Mouse (Mus musculus): Measurements from ENCODE around the gene Zgrf1. TPM values are rescaled to one million over a fixed set of nuclear protein-coding genes. Genes with fewer than 3 reads are reported as not detected.
A peak's percentile ranks its signal among the peaks of the same experiment; 100 is the strongest.

Zgrf1 gene
- polyA plus RNA-seq, 1 experiment from 2014 or later = 20.0 TPM

GRCm38 (mm10) chr3:127572557-127572956, 19.3 kb downstream of the Zgrf1 start:
- H3K9ac ChIP-seq = no peak overlapping the region
- no peaks in the 10 kb centered on the region for H3K27me3 ChIP-seq
- WGBS = 59% methylated on average over 4 of the region's 4 CpGs

GRCm38 (mm10) chr3:127597136-127597535, 43.8 kb downstream of the Zgrf1 start:
- H3K36me3 ChIP-seq (replicated peaks) = peaks cover 31% of the 10 kb centered on the region
- WGBS = 82% methylated on average over 1 of the region's 1 CpGs
- H3K4me1 ChIP-seq = no peaks in the 10 kb centered on the region
- H3K27me3 ChIP-seq = no peaks in the 10 kb centered on the region
- no peak overlapping the region for H3K4me3 ChIP-seq (replicated peaks)
- H3K9me3 ChIP-seq = no peaks in the 10 kb centered on the region
- no peak overlapping the region for H3K27ac ChIP-seq
- no peak overlapping the region for H3K4me2 ChIP-seq
- ATAC-seq (ENCODE audit: low FRiP score) = no peak
- H3K9ac ChIP-seq = no peak overlapping the region

More at GRCm38 (mm10) chr3:127572557-127572956, 19.3 kb downstream of the Zgrf1 start:
- ATAC-seq (ENCODE audit: low FRiP score) = peak; percentile 71; the same call in 1 of the 2 replicates
- Histone ChIP-seq H3K36me3 (replicated peaks) (peaks cover 44% of the 10 kb centered on the region), H3K4me1 (no peaks in the 10 kb centered on the region), H3K9me3 (no peaks in the 10 kb centered on the region), H3K27ac (no peak overlapping the region), H3K4me2 (no peak overlapping the region), H3K4me3 (replicated peaks) (no peak overlapping the region)

- Histone ChIP-seq H3K4me3 (replicated peaks) (no peak overlapping the region), H3K36me3 (replicated peaks) (peaks cover 54% of the 10 kb centered on the region), H3K4me1 (no peaks in the 10 kb centered on the region), H3K9me3 (no peaks in the 10 kb centered on the region), H3K27ac (no peak overlapping the region), H3K9ac (no peak overlapping the region), H3K27me3 (no peaks in the 10 kb centered on the region), H3K4me2 (no peak overlapping the region)
- no peak for ATAC-seq (ENCODE audit: low FRiP score)
- WGBS = 97% methylated on average over 2 of the region's 2 CpGs
Observed at GRCm38 (mm10) chr3:127608109-127608508, 54.8 kb downstream of the Zgrf1 start.

- Histone ChIP-seq H3K4me2 (peak overlapping the region; percentile 46), H3K4me1 (peaks cover 41% of the 10 kb centered on the region), H3K9ac (no peak overlapping the region), H3K27me3 (peaks cover 67% of the 10 kb centered on the region), H3K9me3 (no peaks in the 10 kb centered on the region), H3K27ac (peak overlapping the region; percentile 84), H3K36me3 (replicated peaks) (no peaks in the 10 kb centered on the region), H3K4me3 (replicated peaks) (peak overlapping the region; percentile 31)
- ATAC-seq (ENCODE audit: low FRiP score) = peak; percentile 92
- under 1% methylated on average over 36 of the region's 36 CpGs for WGBS
Observed at GRCm38 (mm10) chr3:127625296-127625695, 72.0 kb downstream of the Zgrf1 start.

GRCm38 (mm10) chr3:127625701-127626399, 72.6 kb downstream of the Zgrf1 start:
- Histone ChIP-seq H3K4me2 (peak overlapping the region; percentile 46), H3K9ac (no peak overlapping the region), H3K36me3 (replicated peaks) (no peaks in the 10 kb centered on the region), H3K9me3 (no peaks in the 10 kb centered on the region), H3K4me1 (peaks cover 45% of the 10 kb centered on the region), H3K27ac (peak overlapping the region; percentile 84), H3K27me3 (peaks cover 69% of the 10 kb centered on the region), H3K4me3 (replicated peaks) (peak overlapping the region; percentile 31)
- peak; percentile 73 for ATAC-seq (ENCODE audit: low FRiP score)
- under 1% methylated on average over 28 of the region's 28 CpGs for WGBS

- no peak for ATAC-seq (ENCODE audit: low FRiP score)
- no peak overlapping the region; the same call in 1 of the 2 replicates for H3K4me2 ChIP-seq
- peaks cover 74% of the 10 kb centered on the region for H3K27me3 ChIP-seq
- peaks cover 51% of the 10 kb centered on the region for H3K4me1 ChIP-seq
- WGBS = 5% methylated on average over 3 of the region's 3 CpGs
- no peak overlapping the region for H3K4me3 ChIP-seq (replicated peaks)
- H3K27ac ChIP-seq = peak overlapping the region; percentile 84
- H3K36me3 ChIP-seq (replicated peaks) = no peaks in the 10 kb centered on the region
- no peaks in the 10 kb centered on the region for H3K9me3 ChIP-seq
- H3K9ac ChIP-seq = no peak overlapping the region
Observed at GRCm38 (mm10) chr3:127626524-127626923, 73.2 kb downstream of the Zgrf1 start.

- peak overlapping the region; percentile 40 for H3K9ac ChIP-seq
- H3K4me2 ChIP-seq = peak overlapping the region; percentile 44
- peak overlapping the region; percentile 84 for H3K27ac ChIP-seq
- ATAC-seq (ENCODE audit: low FRiP score) = no peak
- under 1% methylated on average over 28 of the region's 28 CpGs for WGBS
- H3K4me1 ChIP-seq = peaks cover 59% of the 10 kb centered on the region
- H3K36me3 ChIP-seq (replicated peaks) = no peaks in the 10 kb centered on the region
- peak overlapping the region; percentile 23 for H3K4me3 ChIP-seq (replicated peaks)
- H3K27me3 ChIP-seq = peaks cover 83% of the 10 kb centered on the region
- H3K9me3 ChIP-seq = no peaks in the 10 kb centered on the region
Observed at GRCm38 (mm10) chr3:127627151-127627955, 74.1 kb downstream of the Zgrf1 start.

GRCm38 (mm10) chr3:127627956-127628310, 74.6 kb downstream of the Zgrf1 start:
- Histone ChIP-seq H3K4me1 (peaks cover 64% of the 10 kb centered on the region), H3K9me3 (no peaks in the 10 kb centered on the region), H3K4me3 (replicated peaks) (peak overlapping the region; percentile 23), H3K9ac (peak overlapping the region; percentile 40), H3K36me3 (replicated peaks) (no peaks in the 10 kb centered on the region), H3K27me3 (peaks cover 83% of the 10 kb centered on the region), H3K27ac (peak overlapping the region; percentile 84), H3K4me2 (peak overlapping the region; percentile 44)
- no peak for ATAC-seq (ENCODE audit: low FRiP score)
- WGBS = under 1% methylated on average over 9 of the region's 9 CpGs

- Histone ChIP-seq H3K9ac (peak overlapping the region; percentile 40), H3K4me3 (replicated peaks) (peak overlapping the region; percentile 23)
- WGBS = 2% methylated on average over 37 of the region's 37 CpGs
Observed at GRCm38 (mm10) chr3:127628311-127629184, 75.3 kb downstream of the Zgrf1 start.

GRCm38 (mm10) chr3:127630190-127630589, 76.9 kb downstream of the Zgrf1 start:
- no peak for ATAC-seq (ENCODE audit: low FRiP score)
- H3K9ac ChIP-seq = no peak overlapping the region
- H3K4me3 ChIP-seq (replicated peaks) = no peak overlapping the region
- H3K27ac ChIP-seq = no peak overlapping the region
- no peaks in the 10 kb centered on the region for H3K9me3 ChIP-seq
- no peaks in the 10 kb centered on the region for H3K36me3 ChIP-seq (replicated peaks)
- peaks cover 87% of the 10 kb centered on the region for H3K27me3 ChIP-seq
- WGBS = 0% methylated on average over 1 of the region's 1 CpGs
- H3K4me2 ChIP-seq = no peak overlapping the region
- peaks cover 73% of the 10 kb centered on the region for H3K4me1 ChIP-seq

More at GRCm38 (mm10) chr3:127628311-127629184, 75.3 kb downstream of the Zgrf1 start:
- Histone ChIP-seq H3K9me3 (no peaks in the 10 kb centered on the region), H3K27me3 (peaks cover 83% of the 10 kb centered on the region), H3K36me3 (replicated peaks) (no peaks in the 10 kb centered on the region), H3K27ac (peak overlapping the region; percentile 84), H3K4me2 (peak overlapping the region; percentile 44), H3K4me1 (peaks cover 70% of the 10 kb centered on the region)
- ATAC-seq (ENCODE audit: low FRiP score) = no peak

GRCm38 (mm10) chr3:127630735-127631372, 77.6 kb downstream of the Zgrf1 start:
- Histone ChIP-seq H3K9me3 (no peaks in the 10 kb centered on the region; the same call in 1 of the 2 replicates), H3K27ac (peak overlapping the region; percentile 97; the same call in 1 of the 2 replicates), H3K4me2 (peak overlapping the region; percentile 67), H3K9ac (no peak overlapping the region), H3K27me3 (peaks cover 85% of the 10 kb centered on the region), H3K36me3 (replicated peaks) (no peaks in the 10 kb centered on the region), H3K4me3 (replicated peaks) (no peak overlapping the region), H3K4me1 (peaks cover 70% of the 10 kb centered on the region)
- 2% methylated on average over 17 of the region's 17 CpGs for WGBS
- ATAC-seq (ENCODE audit: low FRiP score) = no peak
